Mouse (Mus musculus) limb, embryonic 14.5 days (tissue): ENCODE results near the gene Hbq1a. TPM values are rescaled to one million over a fixed set of nuclear protein-coding genes. Genes with fewer than 3 reads are reported as not detected.
A peak's percentile ranks its signal among the peaks of the same experiment; 100 is the strongest.

Experiments
- ATAC-seq: fragments of 200-750 bp; cut with Nextera tagmentation; 2 replicates; pipeline ENCODE4 v1.8.0; 2017; ENCODE audit warnings: low read depth, moderate number of reproducible peaks, moderate TSS enrichment; ENCODE audit not compliant: low FRiP score
- DNase-seq: peaks from one replicate; pipeline ENCODE4 v3.0.0-alpha.2; 2015; ENCODE audit warnings: low spot score
- H3K27ac ChIP-seq: fragments of 300-500 bp; sonication (generic); replicated peaks from 2 replicates; pipeline ENCODE4 v1.5.1; 2014; ENCODE audit warnings: low read depth, mild to moderate bottlenecking, low read length, moderate library complexity, mixed read lengths
- H3K27me3 ChIP-seq: fragments of 300-500 bp; sonication (generic); 2 replicates; pipeline ENCODE4 v1.6.1; 2014; ENCODE audit warnings: low read length, mixed read lengths; ENCODE audit not compliant: control insufficient read depth, insufficient read depth
- H3K36me3 ChIP-seq: fragments of 300-500 bp; sonication (generic); 2 replicates; pipeline ENCODE4 v1.6.1; 2014; ENCODE audit warnings: mild to moderate bottlenecking, low read length, moderate library complexity, mixed read lengths; ENCODE audit not compliant: control insufficient read depth, insufficient read depth
- H3K4me1 ChIP-seq: fragments of 300-500 bp; sonication (generic); 2 replicates; pipeline ENCODE4 v1.6.1; 2014; ENCODE audit warnings: antibody characterized with exemption, low read length, mixed read lengths; ENCODE audit not compliant: control insufficient read depth, insufficient read depth
- H3K4me2 ChIP-seq: fragments of 300-500 bp; sonication (generic); replicated peaks from 2 replicates; pipeline ENCODE4 v1.6.1; 2014; ENCODE audit warnings: low read depth, mild to moderate bottlenecking, low read length, moderate library complexity; ENCODE audit not compliant: severe bottlenecking
- H3K4me3 ChIP-seq: fragments of 300-500 bp; sonication (generic); replicated peaks from 2 replicates; pipeline ENCODE4 v1.5.1; 2014; ENCODE audit warnings: low read length
- H3K9ac ChIP-seq: fragments of 300-500 bp; sonication (generic); 2 replicates; pipeline ENCODE4 v1.6.1; 2014; ENCODE audit warnings: mild to moderate bottlenecking, low read depth, low read length, moderate library complexity; ENCODE audit not compliant: severe bottlenecking
- H3K9me3 ChIP-seq: fragments of 300-500 bp; sonication (generic); 2 replicates; pipeline ENCODE4 v1.6.1; 2016; ENCODE audit warnings: low read length; ENCODE audit not compliant: control insufficient read depth
- POLR2A ChIP-seq: fragments of 200-500 bp; IDR thresholded peaks from 2 replicates; pipeline ENCODE4 v1.8.0; 2012; ENCODE audit warnings: inconsistent platforms, mild to moderate bottlenecking, moderate library complexity, borderline replicate concordance; ENCODE audit not compliant: insufficient read depth, insufficient read length; ENCODE audit errors: extremely low read depth
- WGBS: fragments of 180-500 bp; shearing (Covaris S2); extraction: QIAGEN DNeasy Blood & Tissue Kit; methylation state at CpG from one replicate; pipeline ENCODE4 v1.1.7; 2014; 5-methylcytosine and 5-hydroxymethylcytosine counted together
- polyA plus RNA-seq, 2 experiments: library from polyadenylated mRNA; depleted of rRNA in 1 of 2; stranded (reverse) in 1 of 2; unstranded in 1 of 2; fragments of >200 nt; fragmentation: Nextera tagmentation in 1 of 2; extraction: Ambion mirVana in 1 of 2; gene quantifications; 2 replicates each; pipeline versions ENCODE4 v1.2.1 to v1.2.3; 2012 to 2014

The Hbq1a gene
- polyA plus RNA-seq, 2 experiments, result 0.83 to 1.3 TPM

DNA sequence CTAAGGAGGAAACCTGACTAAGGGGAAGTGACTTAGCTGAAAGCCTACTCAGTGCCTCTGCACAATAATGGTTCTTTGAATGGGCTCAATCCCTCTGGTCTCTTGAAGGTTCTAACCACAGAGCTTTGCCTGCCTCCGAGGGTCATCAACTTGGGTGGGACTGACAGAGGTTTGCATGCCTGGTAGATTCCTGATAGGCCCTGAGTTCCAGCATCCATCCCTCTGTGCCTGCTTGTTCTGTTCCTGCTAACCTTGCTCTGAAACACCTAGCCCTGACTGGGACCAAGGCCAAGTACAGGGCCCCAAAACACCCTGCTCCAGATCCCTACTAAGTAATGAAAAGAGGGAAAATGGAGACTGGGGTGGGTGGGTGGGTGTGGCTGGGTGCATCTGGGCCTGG is 3.6 kb downstream of the Hbq1a start:
- no peaks in the 10 kb centered on the region for H3K4me1 ChIP-seq
- H3K27ac ChIP-seq, result no peak overlapping the region
- no peak overlapping the region for H3K4me2 ChIP-seq
- TF ChIP-seq POLR2A, result no peak
- no peak for DNase-seq
- no peak for ATAC-seq
- H3K9ac ChIP-seq, result no peak overlapping the region
- H3K9me3 ChIP-seq, result no peaks in the 10 kb centered on the region
- no peak overlapping the region for H3K4me3 ChIP-seq
- no peaks in the 10 kb centered on the region for H3K27me3 ChIP-seq
- WGBS, result 92% methylated on average over 1 of the region's 1 CpGs
- H3K36me3 ChIP-seq, result no peaks in the 10 kb centered on the region

DNA sequence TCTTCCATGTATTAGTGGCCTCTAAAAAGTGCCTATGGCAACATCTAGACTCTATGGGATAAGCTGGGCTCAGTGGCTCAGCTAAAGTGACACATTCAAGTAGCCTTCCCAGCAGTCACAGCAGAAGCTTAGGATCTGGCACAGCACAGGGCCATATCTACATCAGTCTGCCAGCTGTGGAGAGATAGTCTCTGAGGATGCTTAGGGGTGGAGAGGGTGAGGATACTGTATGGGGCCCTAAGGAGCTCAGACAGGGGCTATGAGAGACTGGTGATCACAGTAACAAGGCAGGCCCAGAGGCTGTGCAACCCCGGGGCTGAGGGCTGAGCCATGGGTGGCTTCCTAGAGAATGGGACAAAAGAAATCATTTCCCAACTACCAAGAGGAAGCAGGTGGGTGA is 7.1 kb downstream of the Hbq1a start:
- WGBS, result 83% methylated on average over 1 of the region's 1 CpGs
- H3K27me3 ChIP-seq, result no peaks in the 10 kb centered on the region
- H3K27ac ChIP-seq, result no peak overlapping the region
- DNase-seq (no peak), ATAC-seq (no peak)
- TF ChIP-seq POLR2A, result no peak
- no peaks in the 10 kb centered on the region for H3K9me3 ChIP-seq
- H3K4me3 ChIP-seq, result no peak overlapping the region
- no peak overlapping the region for H3K9ac ChIP-seq
- H3K4me2 ChIP-seq, result no peak overlapping the region
- H3K36me3 ChIP-seq, result no peaks in the 10 kb centered on the region
- H3K4me1 ChIP-seq, result no peaks in the 10 kb centered on the region

DNA sequence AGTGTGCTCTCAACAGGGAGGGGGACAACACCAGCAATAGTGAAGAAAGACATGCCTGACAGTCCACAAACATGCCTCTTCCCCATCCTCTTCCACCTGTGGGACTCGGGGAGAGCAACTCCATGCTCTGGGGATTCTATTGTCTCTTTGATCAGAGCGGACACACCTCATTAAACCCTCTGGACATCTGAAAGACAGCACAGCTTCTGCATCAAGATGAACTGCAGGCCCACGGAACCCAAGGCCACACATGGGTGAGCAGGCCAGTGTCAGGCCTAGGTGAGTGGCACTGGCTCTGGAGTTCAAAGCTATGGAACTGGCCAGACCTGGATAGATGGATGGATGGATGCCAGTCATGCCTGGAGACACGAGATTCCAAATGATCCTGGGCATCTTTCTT is 9.6 kb downstream of the Hbq1a start:
- Histone ChIP-seq H3K27ac (no peak overlapping the region), H3K27me3 (no peaks in the 10 kb centered on the region), H3K36me3 (no peaks in the 10 kb centered on the region), H3K9ac (no peak overlapping the region), H3K4me2 (no peak overlapping the region), H3K4me3 (no peak overlapping the region), H3K9me3 (no peaks in the 10 kb centered on the region), H3K4me1 (no peaks in the 10 kb centered on the region)
- WGBS, result 53% methylated on average over 4 of the region's 4 CpGs
- ATAC-seq, result no peak
- no peak for TF ChIP-seq POLR2A
- DNase-seq, result no peak

DNA sequence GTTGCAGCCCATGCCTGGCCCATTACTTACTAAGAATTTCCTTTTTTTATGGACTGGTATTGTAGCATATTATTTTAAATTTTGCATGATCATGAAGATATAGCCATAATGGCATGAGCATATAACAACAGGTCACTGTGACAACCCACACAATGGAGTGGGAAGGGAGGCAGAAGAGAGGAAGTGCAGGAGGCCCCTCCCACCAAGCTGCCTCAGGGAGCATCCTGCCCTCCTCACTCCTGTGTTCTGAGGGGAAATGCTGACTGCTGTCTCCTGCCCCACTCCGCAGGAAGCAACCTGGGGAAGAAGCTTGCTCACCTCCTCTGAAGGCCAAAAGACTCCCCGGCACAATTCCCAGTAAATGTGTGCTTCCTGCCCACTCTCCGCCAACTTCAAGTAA is 10.1 kb downstream of the Hbq1a start:
- H3K4me1 ChIP-seq, result no peaks in the 10 kb centered on the region
- H3K27ac ChIP-seq, result no peak overlapping the region
- H3K9ac ChIP-seq, result no peak overlapping the region
- H3K9me3 ChIP-seq, result no peaks in the 10 kb centered on the region
- WGBS, result 80% methylated on average over 3 of the region's 3 CpGs
- no peak overlapping the region for H3K4me2 ChIP-seq
- TF ChIP-seq POLR2A, result no peak
- ATAC-seq, result no peak
- H3K27me3 ChIP-seq, result no peaks in the 10 kb centered on the region
- no peak overlapping the region for H3K4me3 ChIP-seq
- DNase-seq, result no peak
- H3K36me3 ChIP-seq, result no peaks in the 10 kb centered on the region

DNA sequence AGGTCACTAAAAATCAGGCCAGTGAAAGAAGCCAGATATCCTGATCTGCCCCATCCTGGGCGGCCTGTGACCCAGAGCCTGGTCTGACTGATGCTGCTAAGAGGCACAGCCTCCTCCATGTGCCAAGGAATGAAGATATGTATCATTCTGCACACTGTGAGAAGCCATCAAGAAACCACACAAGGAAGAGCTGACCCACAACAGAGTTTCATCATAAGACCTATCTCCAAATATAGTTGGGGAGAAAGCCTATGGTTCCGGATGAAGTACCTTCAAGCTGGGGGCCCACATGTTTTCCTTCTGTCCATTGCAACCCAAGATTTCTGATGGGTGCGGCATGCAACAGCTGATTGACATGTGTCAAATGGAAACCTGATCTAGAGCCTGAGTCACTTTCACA is 16.1 kb downstream of the Hbq1a start:
- Histone ChIP-seq H3K27ac (no peak overlapping the region), H3K9me3 (no peaks in the 10 kb centered on the region), H3K4me1 (no peaks in the 10 kb centered on the region), H3K4me2 (no peak overlapping the region), H3K4me3 (no peak overlapping the region), H3K9ac (no peak overlapping the region), H3K27me3 (no peaks in the 10 kb centered on the region), H3K36me3 (no peaks in the 10 kb centered on the region)
- 80% methylated on average over 3 of the region's 3 CpGs for WGBS
- DNase-seq (no peak), ATAC-seq (no peak)
- TF ChIP-seq POLR2A, result no peak

DNA sequence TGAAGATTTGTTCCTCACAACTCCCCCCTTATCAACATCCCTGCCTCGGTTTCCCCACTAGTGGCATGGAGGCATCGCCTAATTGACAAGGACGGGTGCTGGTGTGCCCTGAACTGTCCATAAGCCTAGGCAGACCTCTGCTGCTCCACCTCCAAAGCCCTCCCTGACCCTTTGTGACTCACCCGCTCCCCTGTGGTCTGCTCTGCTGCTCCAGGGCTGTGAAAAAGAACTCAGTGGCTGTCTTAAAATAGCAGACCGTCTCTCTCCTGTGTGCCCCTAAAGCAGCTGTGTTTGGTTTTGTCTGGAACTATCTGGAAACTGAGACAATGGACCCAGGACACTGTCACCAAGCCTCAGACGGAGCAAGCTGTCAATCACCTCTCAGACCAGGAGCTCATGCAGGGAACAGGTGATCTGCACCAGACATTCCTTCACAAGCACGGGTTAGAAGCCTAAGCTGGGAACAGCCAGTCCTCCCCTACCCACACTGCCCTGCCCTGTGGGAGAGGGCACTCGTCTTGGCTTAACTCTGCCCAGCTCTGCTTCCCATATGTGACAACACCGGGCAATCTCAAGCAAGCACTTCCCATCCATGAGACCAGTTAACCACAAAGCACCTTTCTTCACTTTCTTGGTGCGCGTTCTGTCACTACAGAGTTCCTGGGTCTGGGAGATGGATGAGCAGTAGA is 20.8 kb downstream of the Hbq1a start:
- DNase-seq (no peak), ATAC-seq (peak; percentile 53)
- no peak overlapping the region for H3K4me2 ChIP-seq
- no peak overlapping the region for H3K27ac ChIP-seq
- H3K36me3 ChIP-seq, result no peaks in the 10 kb centered on the region
- no peaks in the 10 kb centered on the region for H3K27me3 ChIP-seq
- no peaks in the 10 kb centered on the region for H3K9me3 ChIP-seq
- H3K4me1 ChIP-seq, result no peaks in the 10 kb centered on the region
- no peak overlapping the region for H3K4me3 ChIP-seq
- no peak for TF ChIP-seq POLR2A
- WGBS, result 66% methylated on average over 11 of the region's 11 CpGs
- H3K9ac ChIP-seq, result no peak overlapping the region
